Mouse (Mus musculus) MEL (cell line): Measurements from ENCODE around the gene Ints6. TPM values are rescaled to one million over a fixed set of nuclear protein-coding genes. Genes with fewer than 3 reads are reported as not detected.
A peak's percentile ranks its signal among the peaks of the same experiment; 100 is the strongest.

Source experiments
- DNase-seq: peaks from one replicate; pipeline ENCODE4 v3.0.0; 2011; ENCODE audit warnings: low read depth, low spot score
- H3K27ac ChIP-seq: 2 replicates; pipeline ENCODE4 v1.5.1; 2012; ENCODE audit warnings: low read depth, mild to moderate bottlenecking, control low read depth, low read length, moderate library complexity; ENCODE audit not compliant: control insufficient read depth
- H3K27me3 ChIP-seq, 2 experiments: fragments of 150-350 bp in 1 of 2; sonication (generic) in 1 of 2; 2 replicates each; pipeline ENCODE4 v1.6.1; 2012; ENCODE audit warnings: low read length in 2 of 2, mild to moderate bottlenecking in 2 of 2, improper control_type of control experiment in 1 of 2, moderate library complexity in 1 of 2; ENCODE audit not compliant: insufficient read depth in 2 of 2, control insufficient read depth in 1 of 2
- H3K36me3 ChIP-seq, 2 experiments: 2 replicates each; pipeline ENCODE4 v1.6.1; 2012 to 2014; ENCODE audit warnings: low read length in 2 of 2, improper control_type of control experiment in 1 of 2, inconsistent platforms in 1 of 2, mild to moderate bottlenecking in 1 of 2; ENCODE audit not compliant: insufficient read depth in 2 of 2, control insufficient read depth in 1 of 2
- H3K4me1 ChIP-seq, 2 experiments: fragments of 150-350 bp in 1 of 2; sonication (generic) in 1 of 2; 2 replicates each; pipeline ENCODE4 v1.6.1; 2012; ENCODE audit warnings: low read length in 2 of 2, improper control_type of control experiment in 1 of 2, mild to moderate bottlenecking in 1 of 2; ENCODE audit not compliant: insufficient read depth in 2 of 2, control insufficient read depth in 1 of 2
- H3K4me3 ChIP-seq, 2 experiments: fragments of 150-350 bp in 1 of 2; sonication (generic) in 1 of 2; 2 replicates each; pipeline ENCODE4 v1.5.1; 2012; ENCODE audit warnings: low read depth in 2 of 2, low read length in 2 of 2, mild to moderate bottlenecking in 2 of 2, moderate library complexity in 2 of 2, control low read depth in 1 of 2, improper control_type of control experiment in 1 of 2; ENCODE audit not compliant: control insufficient read depth in 1 of 2, insufficient read depth in 1 of 2
- H3K79me2 ChIP-seq: 2 replicates; pipeline ENCODE4 v1.6.1; 2012; ENCODE audit warnings: mild to moderate bottlenecking, low read length, moderate library complexity; ENCODE audit not compliant: control insufficient read depth, poor library complexity, insufficient read depth
- H3K9ac ChIP-seq: 2 replicates; pipeline ENCODE4 v1.6.1; 2012; ENCODE audit warnings: low read depth, mild to moderate bottlenecking, control low read depth, low read length, moderate library complexity; ENCODE audit not compliant: control insufficient read depth, poor library complexity, severe bottlenecking
- H3K9me3 ChIP-seq: fragments of 150-350 bp; sonication (generic); replicated peaks from 2 replicates; pipeline ENCODE4 v1.6.1; 2012; ENCODE audit warnings: mild to moderate bottlenecking, low read length, improper control_type of control experiment, moderate library complexity; ENCODE audit not compliant: insufficient read depth
- CTCF ChIP-seq, 3 experiments: IDR thresholded peaks in 2 of 3; conservative IDR thresholded peaks in 1 of 3; 2 replicates each; pipeline ENCODE4 v1.5.1; 2011 to 2012; ENCODE audit warnings: low read length in 3 of 3, low read depth in 2 of 3, mild to moderate bottlenecking in 2 of 3, improper control_type of control experiment in 1 of 3, inconsistent platforms in 1 of 3, mixed read lengths in 1 of 3, moderate library complexity in 1 of 3; ENCODE audit not compliant: control insufficient read depth in 1 of 3, insufficient read depth in 1 of 3, poor library complexity in 1 of 3, severe bottlenecking in 1 of 3
- EP300 ChIP-seq, 2 experiments: IDR thresholded peaks; 2 replicates each; pipeline ENCODE4 v1.6.1; 2011; ENCODE audit warnings: improper control_type of control experiment in 2 of 2, low read length in 2 of 2, low read depth in 1 of 2, mild to moderate bottlenecking in 1 of 2
- ETS1 ChIP-seq: IDR thresholded peaks from 2 replicates; pipeline ENCODE4 v1.6.1; 2012; ENCODE audit warnings: low read depth, mild to moderate bottlenecking, inconsistent platforms, low read length, improper control_type of control experiment, moderate library complexity
- GATA1 ChIP-seq: IDR thresholded peaks from 2 replicates; pipeline ENCODE4 v1.6.1; 2011; ENCODE audit warnings: low read depth, low read length, improper control_type of control experiment
- HCFC1 ChIP-seq: IDR thresholded peaks from 2 replicates; pipeline ENCODE4 v1.6.1; 2012; ENCODE audit warnings: low read depth, mild to moderate bottlenecking, inconsistent platforms, low read length, improper control_type of control experiment, moderate library complexity
- JUND ChIP-seq: IDR thresholded peaks from 2 replicates; pipeline ENCODE4 v1.6.1; 2011; ENCODE audit warnings: low read depth, mild to moderate bottlenecking, improper control_type of control experiment, low read length
- MAFK ChIP-seq: IDR thresholded peaks from 2 replicates; pipeline ENCODE4 v1.6.1; 2011; ENCODE audit warnings: low read depth, mild to moderate bottlenecking, low read length, improper control_type of control experiment, borderline replicate concordance
- MAX ChIP-seq: IDR thresholded peaks from 2 replicates; pipeline ENCODE4 v1.6.1; 2011; ENCODE audit warnings: low read length, improper control_type of control experiment
- MEF2A ChIP-seq: IDR thresholded peaks from 2 replicates; pipeline ENCODE4 v1.6.1; 2014; ENCODE audit warnings: low read depth, mild to moderate bottlenecking, inconsistent platforms, low read length, improper control_type of control experiment; ENCODE audit not compliant: poor library complexity, insufficient replicate concordance, severe bottlenecking; ENCODE audit errors: extremely low read depth
- MXI1 ChIP-seq: IDR thresholded peaks from 2 replicates; pipeline ENCODE4 v1.6.1; 2011; ENCODE audit warnings: mild to moderate bottlenecking, low read depth, low read length, improper control_type of control experiment
- MYC ChIP-seq: IDR thresholded peaks from 2 replicates; pipeline ENCODE4 v1.6.1; 2011; ENCODE audit warnings: low read depth, mild to moderate bottlenecking, low read length, improper control_type of control experiment, moderate library complexity
- RCOR1 ChIP-seq: IDR thresholded peaks from 2 replicates; pipeline ENCODE4 v1.6.1; 2012; ENCODE audit warnings: low read depth, mild to moderate bottlenecking, inconsistent platforms, low read length, improper control_type of control experiment
- TAL1 ChIP-seq: IDR thresholded peaks from 2 replicates; pipeline ENCODE4 v1.6.1; 2012; ENCODE audit warnings: mild to moderate bottlenecking, inconsistent platforms, low read length, moderate library complexity, mixed read lengths
- TCF12 ChIP-seq: IDR thresholded peaks from 2 replicates; pipeline ENCODE4 v1.6.1; 2014; ENCODE audit warnings: low read depth, mild to moderate bottlenecking, inconsistent platforms, low read length, improper control_type of control experiment, moderate library complexity
- USF2 ChIP-seq, 2 experiments: IDR thresholded peaks; 2 replicates each; pipeline ENCODE4 v1.6.1; 2011 to 2012; ENCODE audit warnings: improper control_type of control experiment in 2 of 2, low read length in 2 of 2, borderline replicate concordance in 1 of 2, inconsistent platforms in 1 of 2, low read depth in 1 of 2, mild to moderate bottlenecking in 1 of 2; ENCODE audit not compliant: insufficient read depth in 1 of 2
- ZC3H11A ChIP-seq: IDR thresholded peaks from 2 replicates; pipeline ENCODE4 v1.6.1; 2012; ENCODE audit warnings: low read depth, mild to moderate bottlenecking, inconsistent platforms, low read length, improper control_type of control experiment
- polyA plus RNA-seq, 2 experiments: library from polyadenylated mRNA; stranded (reverse) in 1 of 2; unstranded in 1 of 2; fragments of >175 nt in 1 of 2; fragments of >200 nt in 1 of 2; gene quantifications; 2 replicates each; pipeline versions ENCODE4 v1.2.1 to v1.2.4; 2012; ENCODE audit warnings: low replicate concordance in 2 of 2, low read depth in 1 of 2; ENCODE audit not compliant: insufficient read length in 2 of 2, insufficient read depth in 1 of 2, missing spikeins in 1 of 2
- total RNA-seq: library from RNA; depleted of rRNA; stranded (reverse); fragments of 300-350 nt; gene quantifications from 2 replicates; pipeline ENCODE4 v1.2.3, GENCODE M21; 2012

Gene Ints6
- total and polyA plus RNA-seq, 3 experiments = 27.4 to 150 (median 29.1) TPM

GRCm38 (mm10) chr14:62795719-62796118 is 34.8 kb upstream of the Ints6 start:
- H3K9ac ChIP-seq = no peak overlapping the region
- H3K9me3 ChIP-seq = no peaks in the 10 kb centered on the region
- H3K27me3 ChIP-seq = peaks cover 0 to 3% of the 10 kb centered on the region in 2 experiments; a peak in 1 of 4 replicates
- no peak for DNase-seq
- TF ChIP-seq GATA1 (0 out of 2 replicates have a peak, but pooled peaks have one; percentile 21), JUND (no peak), TAL1 (no peak)
- H3K27ac ChIP-seq = no peak overlapping the region
- no peaks in the 10 kb centered on the region for H3K79me2 ChIP-seq
- H3K36me3 ChIP-seq = no peaks in the 10 kb centered on the region; a peak in 1 of 4 replicates
- H3K4me3 ChIP-seq = no peak overlapping the region
- H3K4me1 ChIP-seq = peaks cover 0 to 10% of the 10 kb centered on the region in 2 experiments; a peak in 2 of 4 replicates

- H3K9me3 ChIP-seq = no peaks in the 10 kb centered on the region
- H3K9ac ChIP-seq = no peak overlapping the region
- H3K27ac ChIP-seq = no peak overlapping the region
- DNase-seq = peak; percentile 68
- H3K36me3 ChIP-seq = peaks cover 0 to 5% of the 10 kb centered on the region in 2 experiments; a peak in 2 of 4 replicates
- peak; percentile 48; the same call in 1 of the 2 replicates for TF ChIP-seq MXI1
- TF ChIP-seq USF2 (IDR thresholded peaks at IDR 0.05; ENCODE audit: borderline replicate concordance in 1 of 2, insufficient read depth in 1 of 2, low read depth in 1 of 2, low read length in 2 of 2) = no peak
- peak; percentile 48; the same call in 1 of the 2 replicates for TF ChIP-seq RCOR1
- TF ChIP-seq ZC3H11A = no peak
- peak; percentile 53 to 58; a peak in 3 of 4 replicates for TF ChIP-seq EP300 (IDR thresholded peaks at IDR 0.05; ENCODE audit: low read depth in 1 of 2, low read length in 2 of 2)
- TF ChIP-seq MYC = peak; percentile 90
- peak; percentile 64; the same call in 1 of the 2 replicates for TF ChIP-seq MAX
- TF ChIP-seq JUND = no peak
- peak; percentile 39; the same call in 1 of the 2 replicates for TF ChIP-seq TCF12
- TF ChIP-seq GATA1 = peak; percentile 69
- 0 out of 2 replicates have a peak, but pooled peaks have one; percentile 51 for TF ChIP-seq ETS1
- no peak for TF ChIP-seq MAFK
- TF ChIP-seq MEF2A = no peak
- TF ChIP-seq TAL1 = peak; percentile 14; the same call in 1 of the 2 replicates
- no peak for TF ChIP-seq HCFC1
- TF ChIP-seq CTCF (IDR thresholded peaks at IDR 0.05 in 2 of 3, conservative IDR thresholded peaks at IDR 0.05 in 1 of 3; ENCODE audit: control insufficient read depth in 1 of 3, insufficient read depth in 1 of 3, low read depth in 2 of 3, low read length in 3 of 3, poor library complexity in 1 of 3, severe bottlenecking in 1 of 3) = no peak
- H3K79me2 ChIP-seq = no peaks in the 10 kb centered on the region
- no peaks in the 10 kb centered on the region for H3K27me3 ChIP-seq
- H3K4me1 ChIP-seq = peaks cover 0 to 13% of the 10 kb centered on the region in 2 experiments; a peak in 3 of 4 replicates
- H3K4me3 ChIP-seq = no peak overlapping the region
These were observed 28.3 kb upstream of the Ints6 start for GRCm38 (mm10) chr14:62789282-62789681.
